Mouse (Mus musculus) small intestine, adult 2 months (tissue): Measurements from ENCODE around the gene Cyb5rl. TPM values are rescaled to one million over a fixed set of nuclear protein-coding genes. Genes with fewer than 3 reads are reported as not detected.
"Not testable (repeated sequence)": the region's sequence is repeated elsewhere in the genome, so short reads cannot be mapped to it uniquely, and the experiment has no call there.

ENCODE experiments used
- H3K27ac ChIP-seq: fragments of 200-500 bp; 2 replicates; pipeline ENCODE4 v1.5.1; 2012; ENCODE audit warnings: low read depth, low read length, control low read depth, inconsistent platforms; ENCODE audit not compliant: insufficient read depth
- H3K27me3 ChIP-seq: fragments of 200-500 bp; 2 replicates; pipeline ENCODE4 v1.6.1; 2012; ENCODE audit warnings: mild to moderate bottlenecking, moderate library complexity, low read length, inconsistent platforms; ENCODE audit not compliant: control insufficient read depth, insufficient read depth
- H3K36me3 ChIP-seq: fragments of 200-500 bp; 2 replicates; pipeline ENCODE4 v1.6.1; 2012; ENCODE audit warnings: mild to moderate bottlenecking, low read length, control low read depth, inconsistent platforms; ENCODE audit not compliant: control insufficient read depth, insufficient read depth
- H3K4me1 ChIP-seq: fragments of 200-500 bp; 2 replicates; pipeline ENCODE4 v1.6.1; 2012; ENCODE audit warnings: low read length, inconsistent platforms, mixed read lengths; ENCODE audit not compliant: control insufficient read depth, insufficient read depth, insufficient read length
- H3K4me3 ChIP-seq: fragments of 200-500 bp; 2 replicates; pipeline ENCODE4 v1.5.1; 2012; ENCODE audit warnings: low read depth, mild to moderate bottlenecking, control low read depth, inconsistent platforms, low read length, moderate library complexity
- CTCF ChIP-seq: fragments of 200-500 bp; IDR thresholded peaks from 2 replicates; pipeline ENCODE4 v1.5.1; 2012; ENCODE audit warnings: low read depth, mild to moderate bottlenecking, control low read depth, inconsistent platforms, low read length, moderate library complexity, mixed read lengths; ENCODE audit not compliant: insufficient replicate concordance, insufficient read length; ENCODE audit errors: extremely low read depth
- POLR2A ChIP-seq: fragments of 200-500 bp; IDR thresholded peaks from 2 replicates; pipeline ENCODE4 v1.6.1; 2012; ENCODE audit warnings: low read depth, mild to moderate bottlenecking, control low read depth, inconsistent platforms, low read length, moderate library complexity
- WGBS: fragments of 180-500 bp; shearing (Covaris S2); methylation state at CpG from one replicate; pipeline ENCODE4 v1.1.7; 2018; 5-methylcytosine and 5-hydroxymethylcytosine counted together
- polyA plus RNA-seq: library from polyadenylated mRNA; depleted of rRNA; stranded (reverse); fragments of >200 nt; gene quantifications from 2 replicates; pipeline ENCODE4 v1.2.3, GENCODE M21; 2012

The Cyb5rl gene
- polyA plus RNA-seq, 1 experiment, result 2.5 TPM

DNA sequence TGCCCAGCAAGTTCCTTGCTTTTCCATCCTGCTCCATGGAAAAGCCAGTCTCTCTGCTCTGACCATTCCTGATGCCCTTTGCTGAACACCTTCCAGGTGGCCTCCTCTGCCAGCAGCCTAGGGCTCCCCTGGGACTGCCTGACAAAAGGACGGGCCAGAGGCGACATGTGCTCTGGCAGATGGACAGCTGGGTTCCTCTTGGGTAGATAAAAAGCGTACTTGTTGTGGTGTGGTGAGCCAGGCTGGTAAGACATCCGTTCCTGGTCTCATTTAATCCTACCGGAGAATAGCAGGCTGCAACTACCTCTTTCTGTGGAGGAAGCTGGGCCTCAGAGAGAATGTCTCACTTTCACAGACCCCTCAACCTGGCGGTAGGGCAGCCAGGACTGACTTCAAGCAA, 29.3 kb downstream of the Cyb5rl start:
- 81% methylated on average over 6 of the region's 6 CpGs for WGBS
- no peak overlapping the region for H3K4me3 ChIP-seq
- no peaks in the 10 kb centered on the region for H3K27me3 ChIP-seq
- no peaks in the 10 kb centered on the region for H3K4me1 ChIP-seq
- no peak overlapping the region for H3K27ac ChIP-seq
- TF ChIP-seq POLR2A (no peak), CTCF (no peak)
- H3K36me3 ChIP-seq, result no peaks in the 10 kb centered on the region

DNA sequence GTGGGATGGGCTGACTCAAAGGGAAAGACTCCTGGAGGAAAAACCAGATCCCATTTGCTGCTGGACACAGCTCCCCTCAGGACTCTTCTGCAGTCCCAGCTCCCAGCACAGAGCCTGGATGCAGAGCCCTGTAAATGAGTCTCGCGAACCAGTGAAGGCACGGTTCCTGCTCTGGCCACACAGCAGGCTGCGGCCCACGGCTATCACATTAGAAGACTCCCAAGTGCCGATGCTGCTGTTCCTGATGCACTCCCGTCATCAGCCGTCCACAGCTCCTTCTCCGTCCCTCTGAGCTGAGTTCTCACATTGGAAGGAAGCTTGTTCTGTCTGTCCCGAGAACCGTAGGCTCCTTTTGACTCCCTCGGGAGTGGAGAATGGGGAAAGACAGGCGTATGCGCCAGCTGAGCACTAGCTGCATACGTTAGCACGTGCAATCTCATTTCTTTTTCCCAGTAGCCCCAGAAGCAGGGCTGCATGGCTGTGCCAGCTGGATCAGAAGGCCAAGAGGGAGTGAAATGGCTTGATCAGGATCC, 30.1 kb downstream of the Cyb5rl start, which contains the start of gene Cdcp2:
TSS of gene Cdcp2 (plus strand) at position 51 of the 533 bp plus-strand sequence.
- TF ChIP-seq POLR2A (no peak), CTCF (no peak)
- 91% methylated on average over 16 of the region's 16 CpGs for WGBS
- H3K27ac ChIP-seq, result no peak within 1 kb of the TSS

DNA sequence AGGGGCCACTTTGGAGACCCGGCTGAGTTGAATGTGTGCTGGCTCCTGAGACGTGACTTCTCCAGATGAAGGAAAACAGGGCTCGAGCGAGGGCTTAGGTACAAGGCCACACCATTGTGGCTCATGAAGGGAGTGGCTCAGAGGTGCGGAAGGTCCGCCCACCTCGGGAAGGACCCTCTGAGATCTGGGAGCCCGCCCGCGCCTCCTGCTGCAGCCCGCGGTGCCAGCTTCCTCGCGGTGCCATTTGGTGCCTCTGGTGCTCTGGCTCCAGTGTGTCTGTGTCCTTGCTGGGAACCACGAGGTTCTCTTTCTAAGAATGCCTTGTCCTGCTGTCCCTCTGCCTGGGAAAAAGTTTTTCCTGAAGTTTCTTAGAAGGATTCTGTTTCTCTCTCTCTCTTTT, 31.1 kb downstream of the Cyb5rl start:
- no peak overlapping the region for H3K27ac ChIP-seq
- no peak for TF ChIP-seq CTCF
- TF ChIP-seq POLR2A, result no peak
- 61% methylated on average over 15 of the region's 15 CpGs for WGBS
- no peaks in the 10 kb centered on the region for H3K4me1 ChIP-seq
- no peaks in the 10 kb centered on the region for H3K36me3 ChIP-seq
- H3K4me3 ChIP-seq, result no peak overlapping the region
- no peaks in the 10 kb centered on the region for H3K27me3 ChIP-seq

More for the DNA sequence above, 30.1 kb downstream of the Cyb5rl start, which contains the start of gene Cdcp2:
- H3K4me3 ChIP-seq, result no peak within 1 kb of the TSS
- H3K27me3 ChIP-seq, result no peaks in the 10 kb centered on the region
- H3K36me3 ChIP-seq, result no peaks in the 10 kb centered on the region
- no peaks in the 10 kb centered on the region for H3K4me1 ChIP-seq

DNA sequence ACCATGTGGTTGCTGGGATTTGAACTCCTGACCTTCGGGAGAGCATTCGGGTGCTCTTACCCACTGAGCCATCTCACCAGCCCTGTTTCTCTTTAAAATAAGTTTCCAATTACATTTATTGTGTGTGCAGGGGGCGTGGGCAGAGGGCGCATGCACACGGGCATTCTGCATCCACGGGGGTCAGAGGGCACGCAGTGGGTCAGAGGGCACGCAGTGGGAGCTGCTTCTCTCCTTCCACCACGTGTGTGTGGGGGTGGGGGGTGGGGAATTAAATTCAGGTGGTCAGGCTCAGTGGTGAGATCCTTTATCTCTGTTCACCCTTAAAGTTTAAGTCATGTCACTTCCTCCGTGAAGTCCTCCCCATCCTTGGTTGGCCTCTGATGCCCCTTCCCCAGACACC, 31.6 kb downstream of the Cyb5rl start:
- WGBS, result 71% methylated on average over 10 of the region's 10 CpGs
- Histone ChIP-seq H3K36me3 (no peaks in the 10 kb centered on the region), H3K27me3 (no peaks in the 10 kb centered on the region), H3K27ac (no peak overlapping the region), H3K4me3 (no peak overlapping the region), H3K4me1 (no peaks in the 10 kb centered on the region)
- TF ChIP-seq CTCF, result no peak
- no peak for TF ChIP-seq POLR2A

DNA sequence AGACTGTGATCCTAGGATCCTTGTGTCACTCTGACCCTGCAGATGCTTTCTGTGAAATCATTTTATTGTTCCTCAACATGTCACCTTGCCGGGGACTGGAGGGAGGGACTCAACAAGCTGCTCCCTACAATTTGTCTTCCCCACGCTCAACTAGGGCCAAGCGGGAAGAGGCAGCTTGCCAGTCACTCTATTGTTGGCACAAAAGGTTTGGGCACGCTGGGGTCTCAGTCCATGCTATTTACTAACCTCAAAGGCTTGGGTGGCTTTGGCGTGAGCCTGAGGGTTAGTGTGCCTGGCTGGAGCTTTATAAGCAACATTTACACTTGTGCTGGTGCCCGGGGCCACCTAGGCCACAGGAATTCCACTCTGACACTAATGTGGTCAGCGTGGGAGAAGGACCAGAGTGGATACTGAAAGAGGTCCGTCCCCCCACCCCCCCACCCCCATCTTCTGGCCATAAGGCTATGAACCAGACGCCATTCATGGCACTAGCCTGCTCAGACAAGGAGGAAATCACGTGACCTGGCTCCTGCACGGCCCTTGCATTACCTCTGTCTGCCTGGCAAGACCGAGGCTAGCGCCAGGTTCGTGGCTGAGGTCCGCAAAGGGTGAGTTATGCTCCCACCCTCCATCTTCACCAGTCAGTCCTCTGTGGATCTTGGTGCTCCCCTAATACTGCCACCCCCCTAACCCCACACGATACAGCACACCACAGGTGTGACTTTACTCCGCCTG, 32.2 kb downstream of the Cyb5rl start:
- WGBS, result 73% methylated on average over 17 of the region's 17 CpGs
- Histone ChIP-seq H3K27ac (no peak overlapping the region), H3K27me3 (no peaks in the 10 kb centered on the region), H3K36me3 (no peaks in the 10 kb centered on the region), H3K4me3 (no peak overlapping the region), H3K4me1 (no peaks in the 10 kb centered on the region)
- TF ChIP-seq POLR2A (no peak), CTCF (no peak)

DNA sequence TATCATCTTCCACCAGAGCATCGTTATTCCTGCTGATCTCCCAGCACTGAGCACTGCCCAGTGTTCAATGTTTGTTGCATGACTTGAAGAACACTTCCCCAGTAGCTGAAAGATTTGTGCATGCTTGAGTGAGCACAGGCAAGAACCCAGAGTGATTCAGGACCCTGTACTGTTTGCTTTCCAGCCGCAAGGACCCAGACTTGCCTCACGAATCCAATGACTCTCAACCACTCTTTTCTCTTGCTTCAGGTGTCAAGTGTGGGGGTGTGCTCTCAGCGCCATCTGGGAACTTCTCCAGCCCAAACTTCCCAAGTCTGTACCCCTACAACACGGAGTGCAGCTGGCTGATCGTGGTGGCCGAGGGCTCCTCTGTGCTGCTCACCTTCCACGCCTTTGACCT, 35.4 kb downstream of the Cyb5rl start:
- no peaks in the 10 kb centered on the region for H3K36me3 ChIP-seq
- H3K4me1 ChIP-seq, result no peaks in the 10 kb centered on the region
- no peak overlapping the region for H3K27ac ChIP-seq
- 55% methylated on average over 8 of the region's 8 CpGs for WGBS
- H3K4me3 ChIP-seq, result no peak overlapping the region
- no peaks in the 10 kb centered on the region for H3K27me3 ChIP-seq
- TF ChIP-seq CTCF, result no peak
- TF ChIP-seq POLR2A, result no peak

DNA sequence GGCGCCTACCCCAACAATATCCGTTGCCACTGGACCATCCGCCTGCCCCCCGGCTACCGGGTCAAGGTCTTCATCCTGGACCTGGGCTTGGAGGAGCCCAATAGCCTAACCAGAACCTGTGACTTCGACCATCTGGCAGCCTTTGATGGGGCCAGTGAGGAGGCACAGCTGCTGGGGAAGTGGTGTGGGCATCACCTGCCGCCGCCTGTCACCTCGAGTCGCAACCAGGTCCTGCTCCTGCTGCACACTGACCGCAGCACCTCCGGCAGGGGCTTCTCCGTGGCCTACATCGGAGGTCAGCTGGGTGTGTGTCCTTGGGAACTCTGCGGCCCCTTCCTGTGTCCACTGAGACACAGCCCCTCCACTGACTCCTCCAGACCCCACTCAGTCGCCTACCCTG, 40.0 kb downstream of the Cyb5rl start:
- Histone ChIP-seq H3K4me1 (no peaks in the 10 kb centered on the region), H3K36me3 (no peaks in the 10 kb centered on the region), H3K27me3 (no peaks in the 10 kb centered on the region), H3K27ac (no peak overlapping the region), H3K4me3 (no peak overlapping the region)
- WGBS, result 93% methylated on average over 16 of the region's 16 CpGs
- TF ChIP-seq CTCF (no peak), POLR2A (no peak)

DNA sequence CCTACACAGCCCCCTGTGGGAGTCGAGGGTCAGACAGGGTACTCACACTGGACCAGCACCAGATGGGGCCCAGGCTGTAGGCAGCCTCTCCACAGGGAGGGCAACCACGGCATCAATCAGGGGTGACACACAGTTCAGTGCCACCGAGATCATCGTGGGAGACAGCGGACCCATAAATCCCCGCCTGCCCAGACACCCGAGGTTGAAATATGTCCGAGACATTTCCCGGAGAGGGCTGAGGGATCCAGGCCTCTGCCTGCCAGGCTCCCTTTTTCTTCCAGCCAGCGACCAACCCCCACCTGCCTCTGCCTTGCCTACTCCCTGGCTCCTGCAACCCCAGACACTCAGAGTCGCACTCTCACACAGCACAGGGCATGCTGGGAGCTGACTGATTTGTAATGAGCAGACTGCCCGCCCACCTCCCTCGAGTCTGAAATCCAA, 41.5 kb downstream of the Cyb5rl start:
- Histone ChIP-seq H3K27me3 (no peaks in the 10 kb centered on the region), H3K27ac (no peak overlapping the region), H3K4me1 (no peaks in the 10 kb centered on the region), H3K4me3 (no peak overlapping the region), H3K36me3 (no peaks in the 10 kb centered on the region)
- TF ChIP-seq CTCF (no peak), POLR2A (no peak)
- 40% methylated on average over 13 of the region's 13 CpGs for WGBS

DNA sequence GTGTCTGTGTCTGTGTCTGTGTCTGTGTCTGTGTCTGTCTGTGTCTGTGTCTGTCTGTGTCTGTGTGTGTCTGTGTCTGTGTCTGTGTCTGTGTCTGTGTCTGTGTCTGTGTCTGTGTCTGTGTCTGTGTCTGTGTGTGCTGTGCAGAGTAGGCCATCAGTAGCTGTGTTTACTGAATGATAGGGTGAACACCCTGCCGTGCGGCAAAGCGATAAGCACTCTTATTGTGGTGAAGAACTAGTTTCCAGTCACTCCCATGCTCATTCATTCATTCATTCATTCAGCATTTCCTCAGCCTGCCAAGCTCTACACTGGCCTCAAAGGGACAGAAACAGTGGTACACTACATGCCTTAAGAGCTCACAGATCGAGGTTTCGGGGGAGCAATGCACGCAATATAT, 42.4 kb downstream of the Cyb5rl start:
- H3K27ac ChIP-seq, H3K4me3 ChIP-seq, H3K27me3 ChIP-seq, H3K36me3 ChIP-seq, H3K4me1 ChIP-seq: not testable (repeated sequence)
- 78% methylated on average over 6 of the region's 6 CpGs for WGBS
